Mouse (Mus musculus) midbrain, embryonic 16.5 days (tissue): ENCODE measurements around the gene Milr1. TPM values are rescaled to one million over a fixed set of nuclear protein-coding genes. Genes with fewer than 3 reads are reported as not detected.

Experiments
- ATAC-seq: fragments of 200-750 bp; cut with Nextera tagmentation; 2 replicates; pipeline ENCODE4 v1.8.0; 2017; ENCODE audit warnings: moderate TSS enrichment
- H3K27ac ChIP-seq: fragments of 300-500 bp; sonication (generic); 2 replicates; pipeline ENCODE4 v1.5.1; 2014; ENCODE audit warnings: mild to moderate bottlenecking, low read length, mixed read lengths
- H3K27me3 ChIP-seq: fragments of 300-500 bp; sonication (generic); 2 replicates; pipeline ENCODE4 v1.6.1; 2014; ENCODE audit warnings: low read depth, low read length, mixed read lengths; ENCODE audit not compliant: control insufficient read depth, insufficient read depth
- H3K36me3 ChIP-seq: fragments of 300-500 bp; sonication (generic); 2 replicates; pipeline ENCODE4 v1.6.1; 2014; ENCODE audit warnings: mild to moderate bottlenecking, low read length, moderate library complexity, mixed read lengths; ENCODE audit not compliant: control insufficient read depth, insufficient read depth
- H3K4me1 ChIP-seq: fragments of 300-500 bp; sonication (generic); 2 replicates; pipeline ENCODE4 v1.6.1; 2014; ENCODE audit warnings: mild to moderate bottlenecking, low read length, mixed read lengths; ENCODE audit not compliant: control insufficient read depth, insufficient read depth
- H3K4me2 ChIP-seq: fragments of 300-500 bp; sonication (generic); 2 replicates; pipeline ENCODE4 v1.6.1; 2014; ENCODE audit warnings: mild to moderate bottlenecking, low read length, mixed read lengths
- H3K4me3 ChIP-seq: fragments of 300-500 bp; sonication (generic); 2 replicates; pipeline ENCODE4 v1.5.1; 2014; ENCODE audit warnings: low read depth, mild to moderate bottlenecking, low read length, moderate library complexity, mixed read lengths
- H3K9ac ChIP-seq: fragments of 300-500 bp; sonication (generic); 2 replicates; pipeline ENCODE4 v1.6.1; 2014; ENCODE audit warnings: low read depth, low read length, mixed read lengths
- H3K9me3 ChIP-seq: fragments of 300-500 bp; sonication (generic); replicated peaks from 2 replicates; pipeline ENCODE4 v1.6.1; 2014; ENCODE audit warnings: mild to moderate bottlenecking, low read length, mixed read lengths; ENCODE audit not compliant: control insufficient read depth, poor library complexity, severe bottlenecking
- WGBS: fragments of 180-500 bp; shearing (Covaris S2); extraction: QIAGEN DNeasy Blood & Tissue Kit; methylation state at CpG from one replicate; pipeline ENCODE4 v1.1.7; 2014; 5-methylcytosine and 5-hydroxymethylcytosine counted together
- microRNA-seq: library from miRNA; unstranded; fragments of <30 nt; microRNA quantifications from one replicate; pipeline ENCODE4, GENCODE M21; 2017
- polyA plus RNA-seq: library from polyadenylated mRNA; unstranded; fragments of >200 nt; fragmentation: Nextera tagmentation; extraction: Ambion mirVana; gene quantifications from 2 replicates; pipeline ENCODE4 v1.2.1, GENCODE M21; 2015

The Milr1 gene
- polyA plus RNA-seq, 1 experiment from 2014 or later, result 0.99 TPM

GRCm38 (mm10) chr11:106818341-106818740 is 67.3 kb downstream of the Milr1 start:
- Histone ChIP-seq H3K4me3 (no peak overlapping the region), H3K36me3 (peaks cover 24% of the 10 kb centered on the region), H3K27ac (peak overlapping the region; percentile 53; the same call in 1 of the 2 replicates), H3K9ac (no peak overlapping the region), H3K27me3 (no peaks in the 10 kb centered on the region), H3K4me2 (no peak overlapping the region), H3K4me1 (0 out of 2 replicates have a peak, but pooled peaks cover 4% of the 10 kb centered on the region), H3K9me3 (no peaks in the 10 kb centered on the region)
- 0 out of 2 replicates have a peak, but pooled peaks have one; percentile 36 for ATAC-seq
- WGBS, result 49% methylated on average over 9 of the region's 9 CpGs

Small RNAs within 50 kb of the gene (microRNA-seq; reads per million reads assigned to microRNA genes)
- not detected for gene Gm25994
- gene Mir3064, result 15.5 reads per million, percentile 34 among the genes with 10 or more reads in this experiment

Other genes starting within 250 kb of the Milr1 start
- gene Tex2, start 137.8 kb upstream of the Milr1 start, polyA plus RNA-seq, result 35.9 and 37.5 TPM in 2 replicates
- gene Pecam1, start 598 bp upstream of the Milr1 start, polyA plus RNA-seq, result 14.1 and 15.7 TPM in 2 replicates
- gene Polg2, start 28.3 kb downstream of the Milr1 start, polyA plus RNA-seq, result 9.4 and 9.6 TPM in 2 replicates
- 365 and 425 TPM in 2 replicates for gene Ddx5, start 38.0 kb downstream of the Milr1 start, polyA plus RNA-seq
- 16.2 and 17.8 TPM in 2 replicates for gene Cep95, start 38.0 kb downstream of the Milr1 start, polyA plus RNA-seq
- gene Smurf2, start 169.5 kb downstream of the Milr1 start, polyA plus RNA-seq, result 11.3 and 12.1 TPM in 2 replicates
- 137 and 153 TPM in 2 replicates for gene Kpna2, start 248.3 kb downstream of the Milr1 start, polyA plus RNA-seq